Mouse (Mus musculus): ENCODE measurements around the gene Zfp780b. TPM values are rescaled to one million over a fixed set of nuclear protein-coding genes. Genes with fewer than 3 reads are reported as not detected.
A peak's percentile ranks its signal among the peaks of the same experiment; 100 is the strongest.
"Not testable (repeated sequence)": the region's sequence is repeated elsewhere in the genome, so short reads cannot be mapped to it uniquely, and the experiment has no call there.

The Zfp780b gene
- 11.9 and 15.3 TPM in 2 replicates for polyA plus RNA-seq (2015; fragmentation: Nextera tagmentation; extraction: Ambion mirVana)

DNA sequence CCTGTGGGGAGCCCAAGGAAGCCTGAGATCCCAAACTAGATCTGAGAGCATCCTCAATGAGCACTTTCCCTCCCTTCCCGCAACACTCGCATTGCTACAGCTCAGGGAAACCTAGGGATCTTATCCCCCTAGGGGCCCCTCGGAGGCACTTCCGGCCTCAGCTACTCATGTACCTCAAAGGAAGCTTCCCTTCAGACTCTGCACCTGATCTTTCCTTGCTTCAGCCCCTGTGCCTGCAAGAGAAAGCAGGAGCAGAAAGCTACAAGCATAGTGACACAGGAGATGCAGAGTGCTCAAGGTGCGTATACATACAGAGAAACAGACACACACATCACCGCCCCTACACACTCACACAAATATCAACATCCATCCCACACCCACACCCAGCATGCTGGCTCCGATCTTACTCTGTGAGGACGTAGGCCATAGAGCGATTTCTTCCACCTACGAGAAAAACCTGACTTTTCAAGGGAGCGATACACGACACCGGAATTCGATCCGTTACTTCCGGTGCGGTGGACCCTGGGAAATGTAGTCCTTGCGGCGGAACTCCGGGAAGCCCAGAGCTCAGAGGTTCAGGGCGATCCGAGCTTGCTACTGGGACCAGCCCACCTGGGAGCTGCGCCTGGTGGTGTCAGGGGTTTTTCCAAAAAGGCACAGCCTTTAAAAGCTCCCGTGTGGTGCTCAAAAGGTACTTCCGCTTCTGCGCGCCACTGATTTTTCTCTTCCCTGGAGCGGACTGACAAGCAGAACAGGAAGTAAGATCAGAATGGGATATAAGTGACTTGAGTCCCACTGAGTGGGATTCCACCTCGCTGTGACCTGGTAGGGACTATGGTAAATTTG is at the start of gene Zfp780b:
TSS of gene Zfp780b (minus strand) at position 489 of the 846 bp plus-strand sequence.
- peak; percentile 80 for DNase-seq (ENCODE audit: low spot score)

GRCm38 (mm10) chr7:28014445-28014810 is 35.5 kb upstream of the Zfp780b start:
- DNase-seq (ENCODE audit: low spot score) = peak; percentile 3

DNA sequence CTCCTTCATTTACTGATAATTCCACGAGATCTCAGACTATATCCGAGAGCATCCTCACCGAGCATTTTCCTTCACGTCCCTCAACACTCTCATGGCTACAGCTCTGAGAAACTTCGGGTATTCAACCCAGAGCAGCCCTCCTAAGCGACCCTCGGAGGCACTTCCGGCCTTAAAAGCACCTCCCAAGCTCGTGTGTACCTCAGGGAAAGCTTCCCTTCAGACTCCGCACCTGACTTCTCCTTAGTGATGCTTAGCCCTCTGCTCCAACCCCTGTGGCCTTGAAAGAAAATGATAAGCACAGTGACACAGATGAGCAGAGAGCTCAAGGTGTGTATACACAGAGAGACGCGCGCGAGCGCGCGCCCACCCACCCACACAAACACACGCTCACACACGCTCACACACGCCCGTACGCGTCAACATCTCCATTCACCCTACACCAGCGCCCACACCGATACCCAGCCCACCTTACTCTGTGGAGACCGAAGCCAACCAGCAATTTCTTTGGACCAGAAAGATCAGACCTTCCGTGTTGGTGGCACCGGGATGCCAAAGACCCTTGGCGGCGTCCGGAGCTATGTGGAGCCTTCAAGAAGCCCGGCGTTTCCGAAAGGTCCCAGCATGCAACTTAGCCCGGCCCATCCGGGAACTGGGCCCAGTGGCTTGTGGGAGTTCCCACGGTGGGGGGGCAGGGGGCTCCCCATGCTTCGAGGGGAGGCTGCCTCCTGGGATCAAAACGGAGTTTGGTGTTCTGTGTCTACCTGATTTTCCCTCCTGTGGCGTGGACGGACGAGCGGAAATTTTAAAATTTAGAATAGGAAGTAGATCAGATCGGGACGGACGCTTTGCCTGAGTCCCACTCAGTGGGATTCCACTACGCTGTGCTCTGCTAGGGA is 34.8 kb upstream of the Zfp780b start, which contains the start of gene Zfp850:
TSS of gene Zfp850 (minus strand) at position 567 of the 896 bp plus-strand sequence.
- peak; percentile 80 for DNase-seq (ENCODE audit: low spot score)

DNA sequence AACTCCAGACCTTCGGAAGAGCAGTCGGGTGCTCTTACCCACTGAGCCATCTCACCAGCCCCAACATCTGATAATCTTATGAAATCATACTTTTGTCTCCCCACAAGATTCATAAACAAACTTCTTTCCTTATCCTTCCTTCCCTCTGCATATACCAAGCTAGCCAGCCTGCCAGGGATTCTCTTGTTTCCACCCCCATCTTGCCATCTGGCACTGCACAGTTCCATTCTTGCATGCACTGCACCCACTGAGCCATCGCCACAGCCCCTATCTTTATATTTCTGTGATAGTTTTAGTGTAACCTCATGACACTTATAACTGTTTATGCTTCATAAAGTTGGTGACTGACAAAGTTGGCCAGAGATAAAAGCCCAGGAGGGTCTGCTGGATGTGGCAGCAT is 31.3 kb upstream of the Zfp780b start:
- no peak for DNase-seq (ENCODE audit: low spot score)

DNA sequence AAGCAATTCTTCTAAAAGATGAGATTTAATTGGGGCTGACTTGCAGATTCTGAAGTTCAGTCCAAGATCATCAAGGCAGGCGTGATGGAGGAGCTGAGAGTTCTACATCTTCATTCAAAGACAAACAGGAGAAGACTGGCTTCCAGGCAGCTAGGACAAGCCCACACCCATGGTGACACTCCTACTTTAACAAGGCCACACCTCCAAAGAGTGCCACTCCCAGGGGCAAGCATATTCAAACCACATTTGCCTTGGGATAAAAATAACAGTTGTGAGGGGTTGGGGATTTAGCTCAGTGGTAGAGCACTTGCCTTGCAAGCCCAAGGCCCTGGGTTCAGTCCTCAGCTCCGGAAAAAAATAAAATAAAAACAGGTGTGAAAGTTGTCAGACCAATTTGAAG is 3.2 kb upstream of the Zfp780b start:
- DNase-seq (ENCODE audit: low spot score) = no peak

- DNase-seq (ENCODE audit: low spot score) = not testable (repeated sequence)
Observed at GRCm38 (mm10) chr7:27949451-27949850, 29.5 kb downstream of the Zfp780b start.

DNA sequence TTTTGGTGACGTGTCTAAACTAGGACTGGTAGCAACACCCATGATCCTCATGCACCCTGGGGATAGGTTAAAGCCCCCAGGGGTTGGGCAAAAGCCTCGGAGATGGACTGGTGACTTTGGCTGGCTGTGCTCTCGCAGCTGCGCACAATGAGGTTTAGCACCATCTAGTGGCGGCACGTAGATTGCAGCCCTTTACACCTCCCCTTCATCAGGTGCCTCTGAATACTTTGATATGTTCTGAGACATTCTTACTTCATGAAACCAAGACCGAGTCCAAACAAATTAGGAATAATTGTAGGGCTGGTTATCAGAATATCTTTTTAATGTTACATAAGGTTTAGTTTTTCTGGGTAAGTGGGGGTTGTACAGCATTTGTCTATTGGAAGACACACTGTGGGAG is 37.1 kb downstream of the Zfp780b start:
- peak; percentile 36 for DNase-seq (ENCODE audit: low spot score)

DNA sequence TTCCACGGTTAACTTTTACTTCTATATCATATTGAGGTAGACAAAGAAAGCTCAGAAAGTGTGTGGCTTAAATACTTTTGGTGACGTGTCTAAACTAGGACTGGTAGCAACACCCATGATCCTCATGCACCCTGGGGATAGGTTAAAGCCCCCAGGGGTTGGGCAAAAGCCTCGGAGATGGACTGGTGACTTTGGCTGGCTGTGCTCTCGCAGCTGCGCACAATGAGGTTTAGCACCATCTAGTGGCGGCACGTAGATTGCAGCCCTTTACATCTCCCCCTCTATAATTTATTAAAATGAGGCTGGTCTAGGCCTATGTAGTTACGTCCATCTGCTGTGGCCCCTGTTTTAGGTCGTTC is 45.2 kb downstream of the Zfp780b start:
- DNase-seq (ENCODE audit: low spot score) = not testable (repeated sequence)

DNA sequence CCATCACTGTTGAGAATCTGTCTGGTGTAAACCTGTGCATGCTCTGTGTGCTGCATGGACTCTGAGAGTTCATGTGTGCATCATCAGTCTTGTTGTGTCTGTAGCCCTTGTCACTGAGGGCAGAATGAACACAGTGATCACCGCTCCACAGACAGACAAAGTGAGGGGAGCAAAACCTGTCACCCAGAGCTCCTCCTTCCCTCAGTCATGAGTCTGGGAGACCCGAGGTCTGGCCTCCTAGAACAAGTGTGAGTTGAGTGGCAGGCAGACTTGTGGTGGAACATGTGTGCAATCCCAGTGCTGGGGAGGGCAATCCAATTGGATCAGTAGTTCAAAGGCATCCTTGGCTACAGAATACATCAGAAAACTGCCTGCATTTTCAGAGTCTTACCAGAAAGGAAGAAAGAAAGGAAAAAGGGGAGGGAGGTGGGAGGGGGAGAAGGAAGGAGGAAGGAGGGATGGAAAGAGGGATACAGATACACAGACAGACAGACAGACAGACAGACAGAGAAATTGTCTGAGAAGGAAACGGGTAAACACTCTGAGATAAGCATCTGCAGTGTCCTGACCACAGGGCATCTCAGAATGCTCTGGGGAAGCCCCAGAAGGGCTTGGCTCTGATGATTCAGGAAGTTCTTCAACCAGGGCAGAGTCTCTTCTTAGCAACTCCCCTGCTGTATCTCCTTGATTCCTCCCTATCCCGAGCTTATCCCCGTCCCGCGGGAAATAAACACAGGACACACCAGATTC is 45.7 kb downstream of the Zfp780b start:
- peak; percentile 38 for DNase-seq (ENCODE audit: low spot score)

DNA sequence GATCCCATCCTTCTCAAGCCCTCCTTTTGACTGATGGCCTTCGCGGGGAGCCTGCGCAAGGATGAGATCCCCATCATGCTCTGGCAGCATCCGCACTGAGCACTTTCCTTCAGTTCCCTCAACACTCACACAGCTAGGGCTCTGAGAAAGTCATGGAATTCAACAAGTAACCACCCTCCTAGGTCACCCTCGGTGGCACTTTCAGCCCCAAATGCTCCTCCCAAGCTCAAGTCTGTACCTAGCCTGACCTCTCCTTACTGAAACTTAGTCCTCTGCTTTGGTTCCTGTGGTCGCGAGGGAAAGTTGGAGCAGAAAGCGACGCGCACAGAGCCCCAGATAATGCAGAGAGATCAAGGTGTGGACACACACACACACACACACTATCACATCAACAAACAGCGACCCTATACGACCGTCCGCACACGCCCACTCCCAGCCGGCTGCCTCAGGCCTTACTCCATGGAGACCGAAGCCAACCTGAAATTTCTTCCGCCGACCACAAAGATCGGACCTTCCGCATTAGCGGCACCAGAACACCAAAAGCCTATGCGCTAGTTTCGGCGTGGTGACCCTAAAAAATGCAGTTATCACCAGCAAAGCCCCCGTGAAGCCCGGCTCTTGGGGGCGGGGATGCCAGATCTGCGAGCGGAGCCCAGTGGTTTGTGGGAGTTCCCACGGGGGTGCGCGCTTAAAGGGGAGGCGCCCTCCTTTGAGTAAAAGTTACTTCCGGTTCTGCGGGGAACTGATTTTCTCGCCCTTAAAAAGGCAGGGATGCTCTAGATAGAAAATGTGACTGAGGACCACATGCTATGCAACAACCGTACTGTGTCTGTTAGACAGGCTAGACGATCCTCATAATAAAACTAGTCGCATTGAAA is 49.9 kb downstream of the Zfp780b start, which contains the start of gene Zfp974:
TSS of gene Zfp974 (minus strand) at position 643 of the 878 bp plus-strand sequence.
- DNase-seq (ENCODE audit: low spot score) = peak; percentile 78

DNA sequence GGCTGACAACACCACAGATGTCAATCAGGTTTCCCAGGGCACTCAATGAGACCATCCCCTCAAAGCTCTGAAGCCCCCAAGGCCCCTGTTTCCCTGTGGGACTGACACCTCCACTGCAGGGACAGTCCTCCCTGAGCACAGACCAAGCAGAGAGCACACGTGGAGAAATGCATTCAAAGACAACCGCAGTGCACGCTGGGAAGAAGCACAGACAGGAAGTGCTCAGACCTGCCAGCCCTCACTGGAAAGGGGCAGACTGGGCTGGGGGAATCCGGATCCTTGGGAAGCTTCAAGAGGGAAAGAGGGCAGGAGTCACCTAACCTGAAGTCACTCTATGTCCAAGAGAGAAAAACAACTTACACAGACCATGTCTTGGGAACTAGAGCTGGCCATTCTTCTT is 51.9 kb downstream of the Zfp780b start:
- not testable (repeated sequence) for DNase-seq (ENCODE audit: low spot score)

DNA sequence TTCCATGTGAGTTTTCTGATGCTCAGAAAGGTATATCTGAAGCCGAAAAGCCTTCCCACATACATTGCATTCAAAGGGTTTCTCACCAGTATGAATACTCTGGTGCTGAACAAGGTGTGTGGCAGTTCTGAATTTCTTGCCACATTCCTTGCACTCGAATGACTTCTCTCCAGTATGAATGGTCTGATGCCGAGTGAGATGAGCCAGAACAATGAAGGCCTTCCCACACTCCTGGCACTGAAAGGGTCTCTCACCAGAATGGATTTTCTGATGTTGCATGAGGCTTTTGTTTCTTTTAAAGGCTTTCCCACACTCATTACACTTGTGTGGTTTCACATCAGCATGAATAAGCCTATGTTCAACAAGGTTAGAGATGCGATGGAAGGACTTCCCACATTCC is 68.0 kb downstream of the Zfp780b start:
- DNase-seq (ENCODE audit: low spot score) = not testable (repeated sequence)

Other genes with a start within 250 kb of the Zfp780b start
- gene Zfp60, start 247.8 kb downstream of the Zfp780b start, polyA plus RNA-seq (2015; fragmentation: Nextera tagmentation; extraction: Ambion mirVana) = 13.5 and 14.8 TPM in 2 replicates
- 2.3 and 3.1 TPM in 2 replicates for gene Zfp626, start 172.0 kb downstream of the Zfp780b start, polyA plus RNA-seq (2015; fragmentation: Nextera tagmentation; extraction: Ambion mirVana)
- gene Zfp59, start 140.6 kb downstream of the Zfp780b start, polyA plus RNA-seq (2015; fragmentation: Nextera tagmentation; extraction: Ambion mirVana) = 4.3 and 4.7 TPM in 2 replicates
- 4.1 and 4.7 TPM in 2 replicates for gene Zfp607a, start 121.6 kb downstream of the Zfp780b start, polyA plus RNA-seq (2015; fragmentation: Nextera tagmentation; extraction: Ambion mirVana)
- gene Zfp974, start 49.7 kb downstream of the Zfp780b start, polyA plus RNA-seq (2015; fragmentation: Nextera tagmentation; extraction: Ambion mirVana) = 3.3 and 3.7 TPM in 2 replicates
- gene Zfp850, start 34.9 kb upstream of the Zfp780b start, polyA plus RNA-seq (2015; fragmentation: Nextera tagmentation; extraction: Ambion mirVana) = 3.4 and 3.9 TPM in 2 replicates
- 384 and 400 TPM in 2 replicates for gene Psmc4, start 70.9 kb upstream of the Zfp780b start, polyA plus RNA-seq (2015; fragmentation: Nextera tagmentation; extraction: Ambion mirVana)
- 11.8 and 13.9 TPM in 2 replicates for gene Fcgbp, start 92.1 kb upstream of the Zfp780b start, polyA plus RNA-seq (2015; fragmentation: Nextera tagmentation; extraction: Ambion mirVana)
- gene 9530053A07Rik, start 150.3 kb upstream of the Zfp780b start, polyA plus RNA-seq (2015; fragmentation: Nextera tagmentation; extraction: Ambion mirVana) = 0.22 and 0.40 TPM in 2 replicates
- 147 and 150 TPM in 2 replicates for gene Fbl, start 190.5 kb upstream of the Zfp780b start, polyA plus RNA-seq (2015; fragmentation: Nextera tagmentation; extraction: Ambion mirVana)
- 11.5 and 12.4 TPM in 2 replicates for gene Dyrk1b, start 200.3 kb upstream of the Zfp780b start, polyA plus RNA-seq (2015; fragmentation: Nextera tagmentation; extraction: Ambion mirVana)